Mouse (Mus musculus): Measurements from ENCODE around the gene Eif3l. TPM values are rescaled to one million over a fixed set of nuclear protein-coding genes. Genes with fewer than 3 reads are reported as not detected.

The Eif3l gene
- total RNA-seq (2023) = 10 to 100 TPM; 73.8 to 78.1 TPM

DNA sequence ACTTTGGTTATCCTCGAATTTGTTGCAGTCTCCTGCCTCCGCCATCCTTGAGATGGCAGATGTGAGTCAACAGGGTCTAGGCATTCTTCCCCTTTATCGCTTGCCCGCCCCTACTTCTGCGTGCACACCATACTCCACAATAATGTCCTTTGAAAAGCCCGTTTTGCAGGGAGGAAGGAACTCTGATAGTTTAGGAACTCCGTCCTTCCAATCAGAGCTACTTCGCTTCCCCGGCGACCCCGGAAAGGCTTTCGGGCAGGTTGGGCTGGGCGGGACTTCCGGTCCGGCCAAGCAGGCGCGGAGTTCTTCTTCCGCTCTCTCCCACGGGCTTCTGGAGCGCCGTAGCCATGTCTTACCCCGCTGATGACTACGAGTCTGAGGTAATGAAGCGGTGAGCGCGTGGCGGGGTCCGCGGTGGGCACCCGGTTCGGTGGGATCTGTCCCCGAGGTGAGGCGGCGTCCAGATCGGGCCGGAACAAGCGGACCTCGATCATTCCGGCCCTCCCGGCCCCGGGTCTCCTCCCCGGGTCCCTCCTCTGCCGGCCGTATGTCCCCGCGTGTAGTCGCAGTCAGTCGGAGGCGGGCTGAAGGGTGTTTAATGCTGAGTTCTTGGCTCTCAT, at the start of gene Eif3l:
Eif3l (plus strand) TSS at position 267 of the 620 bp plus-strand sequence.

GRCm38 (mm10) chr15:79028237-79028738, 46.7 kb upstream of the Eif3l start, which contains the start of gene H1f0:
Gene H1f0 (plus strand): TSS chr15:79028450.

GRCm38 (mm10) chr15:79041585-79041984, 33.4 kb upstream of the Eif3l start, which contains the start of gene Galr3:
Gene Galr3 (plus strand): TSS chr15:79041885.

GRCm38 (mm10) chr15:79062376-79063159, 12.4 kb upstream of the Eif3l start, which contains the start of gene Ankrd54:
Gene Ankrd54 (minus strand): TSS chr15:79062893.

GRCm38 (mm10) chr15:79108421-79109320, 33.7 kb downstream of the Eif3l start, which contains the start of gene Micall1:
Gene Micall1 (plus strand): TSS chr15:79108898.

GRCm38 (mm10) chr15:79140866-79141565, 66.0 kb downstream of the Eif3l start, which contains the start of the genes Polr2f and 1700088E04Rik:
Gene Polr2f (plus strand): TSS chr15:79141009.
Gene 1700088E04Rik (minus strand): TSS chr15:79141253.

Other genes starting within 250 kb of the Eif3l start
- under 1 TPM; 0.22 to 0.42 TPM for gene Cdc42ep1, start 232.6 kb upstream of the Eif3l start, total RNA-seq (2023)
- not detected for gene Lgals2, start 219.7 kb upstream of the Eif3l start, total RNA-seq (2023)
- 10 to 100 TPM; 69.9 to 79.0 TPM for gene Gga1, start 198.0 kb upstream of the Eif3l start, total RNA-seq (2023)
- gene Gm49510, start 175.5 kb upstream of the Eif3l start, total RNA-seq (2023) = 1 to 10 TPM in 1 of 2 experiments, not detected in 1; 1.1 TPM
- gene Sh3bp1, start 175.4 kb upstream of the Eif3l start, total RNA-seq (2023) = 10 to 100 TPM; 78.4 to 90.7 TPM
- gene Pdxp, start 161.3 kb upstream of the Eif3l start, total RNA-seq (2023) = 1 to 10 TPM; 2.2 to 3.2 TPM
- gene Lgals1, start 148.5 kb upstream of the Eif3l start, total RNA-seq (2023) = 100 to 1,000 TPM; 207 to 230 TPM
- 10 to 100 TPM; 20.0 to 20.1 TPM for gene Nol12, start 140.2 kb upstream of the Eif3l start, total RNA-seq (2023)
- 100 to 1,000 TPM; 154 to 157 TPM for gene Triobp, start 127.5 kb upstream of the Eif3l start, total RNA-seq (2023)
- gene H1f0, start 46.7 kb upstream of the Eif3l start, total RNA-seq (2023) = 10 to 100 TPM; 30.8 to 40.6 TPM
- gene Galr3, start 33.3 kb upstream of the Eif3l start, total RNA-seq (2023) = not detected
- gene Ankrd54, start 12.3 kb upstream of the Eif3l start, total RNA-seq (2023) = 10 to 100 TPM; 16.0 to 20.0 TPM
- gene Micall1, start 33.7 kb downstream of the Eif3l start, total RNA-seq (2023) = 10 to 100 TPM; 10.2 to 13.6 TPM
- 10 to 100 TPM; 35.3 to 37.1 TPM for gene Polr2f, start 65.8 kb downstream of the Eif3l start, total RNA-seq (2023)
- not detected for gene 1700088E04Rik, start 66.1 kb downstream of the Eif3l start, total RNA-seq (2023)
- not detected for gene Sox10, start 90.1 kb downstream of the Eif3l start, total RNA-seq (2023)
- gene Pick1, start 154.0 kb downstream of the Eif3l start, total RNA-seq (2023) = 1 to 10 TPM; 6.0 TPM
- not detected for gene Gm49486, start 154.2 kb downstream of the Eif3l start, total RNA-seq (2023)
- not detected for gene Slc16a8, start 179.6 kb downstream of the Eif3l start, total RNA-seq (2023)
- under 1 TPM in 1 of 2 experiments, not detected in 1; 0.81 TPM for gene Baiap2l2, start 210.4 kb downstream of the Eif3l start, total RNA-seq (2023)